Mouse (Mus musculus) gastrocnemius, postnatal 14 days (tissue): ENCODE results near the gene Nacad. TPM values are rescaled to one million over a fixed set of nuclear protein-coding genes. Genes with fewer than 3 reads are reported as not detected.

Source experiments
- total RNA-seq, 2 experiments: library from RNA; stranded (reverse); gene quantifications; 2 replicates each; pipeline ENCODE4 v1.2.3; 2021

Gene Nacad
- total RNA-seq, 2 experiments from 2014 or later = 0.18 to 0.82 TPM

Other genes starting within 250 kb of the Nacad start
- 10 to 100 TPM; 28.9 to 30.2 TPM for gene Zmiz2, start 217.0 kb downstream of the Nacad start, total RNA-seq
- gene Ppia, start 190.6 kb downstream of the Nacad start, total RNA-seq = 100 to 1,000 TPM; 427 to 511 TPM
- 10 to 100 TPM; 41.3 to 46.3 TPM for gene H2afv, start 161.6 kb downstream of the Nacad start, total RNA-seq
- gene Purb, start 130.1 kb downstream of the Nacad start, total RNA-seq = 10 to 100 TPM; 28.5 to 37.4 TPM
- 1 to 10 TPM in 1 of 2 experiments, under 1 TPM in 1; 0.94 to 1.2 TPM for gene Myo1g, start 85.1 kb downstream of the Nacad start, total RNA-seq
- 10 to 100 TPM; 20.8 to 21.6 TPM for gene Ccm2, start 59.2 kb downstream of the Nacad start, total RNA-seq
- gene Tbrg4, start 20.0 kb upstream of the Nacad start, total RNA-seq = 10 to 100 TPM; 63.5 to 64.6 TPM
- gene Wap, start 32.6 kb upstream of the Nacad start, total RNA-seq = not detected
- under 1 TPM; 0.38 to 0.68 TPM for gene Ramp3, start 52.5 kb upstream of the Nacad start, total RNA-seq
- not detected for gene Gm11983, start 231.6 kb upstream of the Nacad start, total RNA-seq